Mouse (Mus musculus) bone marrow, adult 2 months (tissue): ENCODE measurements around the gene Gucy2g. TPM values are rescaled to one million over a fixed set of nuclear protein-coding genes. Genes with fewer than 3 reads are reported as not detected.
"Not testable (repeated sequence)": the region's sequence is repeated elsewhere in the genome, so short reads cannot be mapped to it uniquely, and the experiment has no call there.

ENCODE experiments used
- H3K27ac ChIP-seq: fragments of 200-500 bp; 2 replicates; pipeline ENCODE4 v1.5.1; 2012; ENCODE audit warnings: low read depth, mild to moderate bottlenecking, control low read depth, inconsistent platforms, low read length; ENCODE audit not compliant: control insufficient read depth, poor library complexity, insufficient read depth
- H3K4me1 ChIP-seq: fragments of 200-500 bp; 2 replicates; pipeline ENCODE4 v1.6.1; 2011; ENCODE audit warnings: low read length; ENCODE audit not compliant: control insufficient read depth, insufficient read depth
- H3K4me3 ChIP-seq: fragments of 200-500 bp; replicated peaks from 2 replicates; pipeline ENCODE3; 2011; ENCODE audit warnings: mild to moderate bottlenecking, low read depth, low read length, control low read depth; ENCODE audit not compliant: control insufficient read depth
- CTCF ChIP-seq: fragments of 200-500 bp; IDR thresholded peaks from 2 replicates; pipeline ENCODE4 v1.5.1; 2011; ENCODE audit warnings: low read length, control low read depth; ENCODE audit not compliant: control insufficient read depth, insufficient read depth
- POLR2A ChIP-seq: fragments of 200-500 bp; IDR thresholded peaks from 2 replicates; pipeline ENCODE4 v1.6.1; 2011; ENCODE audit warnings: low read depth, mild to moderate bottlenecking, control low read depth, low read length, borderline replicate concordance; ENCODE audit not compliant: control insufficient read depth
- WGBS: fragments of 180-500 bp; shearing (Covaris S2); methylation state at CpG from one replicate; pipeline ENCODE4 v1.1.7; 2018; 5-methylcytosine and 5-hydroxymethylcytosine counted together
- polyA plus RNA-seq: library from polyadenylated mRNA; stranded (reverse); fragments of >200 nt; gene quantifications from 2 replicates; pipeline ENCODE4 v1.2.4, GENCODE M21; 2011; ENCODE audit warnings: low replicate concordance; ENCODE audit not compliant: missing spikeins, insufficient read depth, insufficient read length

The Gucy2g gene
- polyA plus RNA-seq, 1 experiment = not detected

DNA sequence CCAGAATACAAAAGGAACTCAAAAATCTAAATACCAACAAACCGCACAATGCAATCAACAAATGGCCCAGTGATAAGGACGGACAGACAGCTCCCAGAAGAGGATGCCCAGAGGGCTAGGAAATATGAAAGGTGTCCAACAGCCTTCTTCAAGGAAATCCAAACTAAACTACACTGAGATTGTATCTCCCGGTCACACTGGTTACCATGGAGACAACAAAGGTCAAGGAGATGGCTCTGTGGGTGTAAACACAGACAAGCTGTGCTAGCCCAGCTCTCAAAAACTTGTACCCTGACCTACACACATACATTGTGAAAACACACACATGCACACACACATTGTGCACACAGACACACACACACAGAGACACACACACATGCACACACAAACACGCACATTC, 78.8 kb downstream of the Gucy2g start:
- Histone ChIP-seq H3K4me3 (no peak overlapping the region), H3K4me1 (no peaks in the 10 kb centered on the region; the same call in 1 of the 2 replicates), H3K27ac (no peak overlapping the region)
- TF ChIP-seq CTCF (no peak), POLR2A (no peak)
- WGBS = 79% methylated on average over 4 of the region's 4 CpGs

DNA sequence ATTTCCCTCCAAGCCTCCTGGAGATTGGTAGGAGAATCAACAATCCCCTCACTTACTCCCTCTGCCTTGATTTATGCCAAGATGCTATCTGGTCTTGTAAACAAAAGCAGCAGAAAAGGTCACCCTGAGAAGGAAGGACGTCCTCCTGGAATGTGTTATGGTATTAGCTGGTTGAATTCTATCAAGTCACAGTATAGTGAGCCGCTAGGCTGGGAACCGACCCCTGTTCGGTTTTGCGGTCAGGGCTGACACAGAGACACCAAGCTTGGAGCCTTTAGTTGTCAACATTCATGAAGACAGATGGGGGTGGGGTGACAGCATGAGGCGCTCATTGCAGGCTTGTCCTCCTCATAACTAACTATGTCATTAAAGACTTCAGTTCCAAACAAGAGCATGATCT, 81.2 kb downstream of the Gucy2g start:
- Histone ChIP-seq H3K4me1 (no peaks in the 10 kb centered on the region; the same call in 1 of the 2 replicates), H3K4me3 (no peak overlapping the region), H3K27ac (no peak overlapping the region)
- 78% methylated on average over 6 of the region's 6 CpGs for whole genome bisulfite sequencing
- TF ChIP-seq POLR2A (no peak), CTCF (no peak)

DNA sequence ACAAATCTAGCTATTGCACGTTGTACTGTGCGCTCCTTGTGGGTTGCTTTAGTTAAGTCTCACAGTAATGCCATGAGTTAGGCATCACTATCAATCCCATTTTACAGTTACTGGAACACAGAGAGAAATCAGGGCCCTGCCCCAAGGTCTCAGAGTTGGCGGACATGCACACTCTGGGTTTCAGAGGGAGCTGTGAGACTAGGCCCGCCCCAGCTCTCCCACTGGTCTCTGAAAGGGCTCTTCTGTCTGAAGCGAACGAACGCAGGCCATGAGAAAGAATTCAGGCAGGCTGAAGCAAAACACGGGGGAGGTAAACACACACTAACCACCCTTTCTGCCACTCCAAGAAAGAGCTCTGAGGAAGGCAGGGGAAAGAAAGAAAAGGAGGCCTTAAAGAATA, 82.4 kb downstream of the Gucy2g start:
- no peak overlapping the region for H3K27ac ChIP-seq
- H3K4me1 ChIP-seq = no peaks in the 10 kb centered on the region
- H3K4me3 ChIP-seq = no peak overlapping the region
- 82% methylated on average over 8 of the region's 8 CpGs for WGBS
- TF ChIP-seq POLR2A = no peak
- TF ChIP-seq CTCF = no peak

DNA sequence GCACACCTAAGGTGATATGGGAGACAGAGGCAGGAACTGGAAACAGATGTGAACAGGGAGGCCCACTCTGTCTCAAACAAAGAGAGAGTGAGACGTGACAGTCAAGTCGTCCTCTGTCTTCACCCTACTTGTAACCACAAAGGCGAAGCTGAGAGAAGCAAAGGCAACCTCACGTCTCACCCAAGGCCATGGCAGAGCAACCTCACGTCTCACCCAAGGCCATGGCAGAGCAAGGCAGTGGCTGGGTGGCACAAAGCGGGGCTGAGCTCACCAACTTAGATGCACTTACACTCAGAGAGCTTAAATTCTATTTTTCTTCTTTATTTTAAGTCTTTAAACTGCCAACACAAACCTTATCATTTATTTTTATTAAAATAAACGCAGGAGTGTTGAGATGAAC, 84.0 kb downstream of the Gucy2g start:
- WGBS = 71% methylated on average over 7 of the region's 7 CpGs
- no peaks in the 10 kb centered on the region for H3K4me1 ChIP-seq

DNA sequence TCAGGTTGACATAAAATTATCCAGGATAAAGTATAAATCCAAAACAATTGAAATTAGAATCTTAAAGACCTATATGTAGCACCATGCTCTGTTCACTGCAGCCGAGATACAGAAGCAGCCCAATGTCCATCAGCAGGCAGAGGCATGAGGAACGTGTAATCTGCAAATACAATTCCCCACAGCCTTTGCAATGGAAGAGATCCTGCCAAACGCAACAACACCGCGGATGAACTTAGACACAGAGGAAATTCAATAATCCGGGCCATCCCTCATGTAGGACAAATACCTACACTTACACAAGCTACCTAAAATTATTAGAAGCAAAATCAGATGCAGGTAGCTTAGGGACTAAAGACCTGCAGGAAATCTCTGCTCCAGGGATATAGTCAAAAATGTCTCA, 88.1 kb downstream of the Gucy2g start:
- Histone ChIP-seq H3K4me3 (no peak overlapping the region), H3K4me1 (no peaks in the 10 kb centered on the region), H3K27ac (no peak overlapping the region)
- no peak for TF ChIP-seq CTCF
- no peak for TF ChIP-seq POLR2A
- 82% methylated on average over 6 of the region's 6 CpGs for WGBS

More for the DNA sequence above, 84.0 kb downstream of the Gucy2g start:
- TF ChIP-seq CTCF (no peak), POLR2A (no peak)
- no peak overlapping the region for H3K4me3 ChIP-seq
- H3K27ac ChIP-seq = no peak overlapping the region

DNA sequence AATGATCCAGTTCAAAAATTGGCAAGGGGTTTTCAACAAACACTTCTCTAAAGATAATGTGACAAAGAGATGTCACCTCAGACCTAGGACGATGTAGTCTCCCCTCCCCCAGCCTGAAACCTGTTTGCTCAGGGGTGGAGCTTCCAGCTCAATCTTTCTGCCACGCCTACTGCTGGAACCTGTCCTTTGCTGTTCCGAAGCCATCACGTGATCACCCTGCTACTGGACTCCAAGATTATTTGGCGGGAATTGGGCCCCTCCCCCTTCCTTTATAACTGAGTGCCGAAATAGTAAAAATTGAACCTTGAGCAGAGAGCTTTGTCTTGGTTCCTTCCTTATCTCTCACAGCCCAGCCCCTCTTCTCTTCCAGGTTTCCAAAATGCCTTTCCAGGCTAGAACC, 88.8 kb downstream of the Gucy2g start:
- H3K4me1 ChIP-seq, H3K27ac ChIP-seq, H3K4me3 ChIP-seq: not testable (repeated sequence)
- WGBS = 64% methylated on average over 6 of the region's 6 CpGs

DNA sequence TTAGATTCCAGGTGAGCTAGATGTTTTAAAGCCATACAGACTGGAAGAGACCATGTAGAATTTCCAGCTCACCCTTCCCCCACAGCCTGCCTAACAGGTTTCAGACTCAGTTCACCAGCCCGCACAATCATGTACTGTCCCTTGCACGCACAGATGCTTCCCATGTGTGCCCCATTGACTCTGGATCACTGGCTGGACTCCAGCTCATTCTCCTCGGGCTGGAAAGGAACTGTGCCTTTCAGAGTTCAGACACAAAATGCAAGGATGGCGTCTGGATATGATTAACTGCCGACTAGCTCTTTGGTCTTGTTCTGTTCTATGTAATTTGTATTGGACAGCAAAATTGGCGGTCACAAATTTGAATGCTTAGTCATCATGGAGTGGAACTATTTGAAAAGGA, 91.4 kb downstream of the Gucy2g start:
- Histone ChIP-seq H3K27ac (no peak overlapping the region), H3K4me1 (no peaks in the 10 kb centered on the region), H3K4me3 (no peak overlapping the region)
- WGBS = 80% methylated on average over 6 of the region's 6 CpGs
- TF ChIP-seq POLR2A (no peak), CTCF (no peak)

DNA sequence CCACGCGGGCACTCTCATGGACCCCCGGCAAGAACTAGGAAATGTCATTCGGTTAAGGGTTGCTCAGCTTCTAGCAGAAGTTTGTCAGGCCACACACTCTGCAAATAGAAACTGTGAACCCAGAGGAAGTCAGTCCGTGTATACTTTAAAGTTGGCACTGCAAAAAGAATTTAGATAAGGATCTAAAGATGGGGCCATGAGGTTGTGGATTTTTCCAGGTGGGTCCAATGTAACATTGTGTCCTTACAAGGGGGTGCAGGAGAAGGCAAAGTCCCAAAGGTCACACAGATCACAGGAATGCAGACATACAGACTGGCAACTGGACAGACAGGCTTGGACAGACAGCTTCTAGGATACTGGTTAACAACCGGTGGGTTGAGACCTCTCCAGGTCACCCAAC, 92.9 kb downstream of the Gucy2g start:
- no peak overlapping the region for H3K4me3 ChIP-seq
- no peak overlapping the region for H3K27ac ChIP-seq
- H3K4me1 ChIP-seq = no peaks in the 10 kb centered on the region
- 51% methylated on average over 6 of the region's 6 CpGs for WGBS
- TF ChIP-seq CTCF = no peak
- TF ChIP-seq POLR2A = no peak

Other genes starting within 250 kb of the Gucy2g start
- gene Gpam, start 114.0 kb downstream of the Gucy2g start, polyA plus RNA-seq = 5.0 and 9.8 TPM in 2 replicates
- gene Tectb, start 60.5 kb downstream of the Gucy2g start, polyA plus RNA-seq = not detected in 2 replicates
- gene Acsl5, start 10.7 kb upstream of the Gucy2g start, polyA plus RNA-seq = 58.1 and 82.2 TPM in 2 replicates
- 17.5 and 19.6 TPM in 2 replicates for gene Zdhhc6, start 74.8 kb upstream of the Gucy2g start, polyA plus RNA-seq
- gene Vti1a, start 75.1 kb upstream of the Gucy2g start, polyA plus RNA-seq = 11.2 and 11.4 TPM in 2 replicates